27 mouse cellular contexts compared by ENCODE assay signal in genomic region chr15:102483136-102483535, GRCm38 (mm10). TPM values are rescaled to one million over a fixed set of nuclear protein-coding genes. Genes with fewer than 3 reads are reported as not detected.
DNase-seq lines count a peak whose midpoint lies in the region; ATAC-seq lines count a peak whose summit lies in the region.
"Had no signal": no experiment of that assay in that cellular context is flagged by ENCODE, and none has a peak within 500 bp of the region (broad histone marks: within the 10 kb centered on the region; RNA-seq: fewer than 3 reads in every experiment).

No protein-coding gene starts in this region.

- peaks cover 92% of the 10 kb centered on the region for H3K36me3 ChIP-seq in heart, embryonic 13.5 days
- H3K36me3 ChIP-seq in heart, embryonic 10.5 days, result peaks cover 96% of the 10 kb centered on the region
- peaks cover 31% of the 10 kb centered on the region for H3K36me3 ChIP-seq in forebrain, embryonic 11.5 days (ENCODE audit: control insufficient read depth, insufficient read depth, low read length)

- peak overlapping the region; percentile 32 for H3K4me2 ChIP-seq in heart, embryonic 13.5 days
- H3K4me2 ChIP-seq in forebrain, embryonic 11.5 days (ENCODE audit: low read depth, low read length, severe bottlenecking), result no peak overlapping the region
- H3K4me2 ChIP-seq: embryonic facial prominence, embryonic 13.5 days; forebrain, embryonic 13.5 days; hindbrain, embryonic 14.5 days; intestine, embryonic 15.5 days had no signal

- H3K4me3 ChIP-seq in heart, embryonic 13.5 days, result no peak overlapping the region
- no peak overlapping the region for H3K4me3 ChIP-seq in heart, embryonic 10.5 days
- no peak overlapping the region for H3K4me3 ChIP-seq in forebrain, embryonic 11.5 days (ENCODE audit: low read depth, low read length)
- H3K4me3 ChIP-seq: embryonic facial prominence, embryonic 13.5 days; forebrain, embryonic 13.5 days; hindbrain, embryonic 10.5 days; intestine, embryonic 15.5 days had no signal

- ATAC-seq in heart, embryonic 13.5 days (ENCODE audit: extremely low read depth, insufficient number of reproducible peaks, low FRiP score, low TSS enrichment), result no peak
- ATAC-seq in forebrain, embryonic 11.5 days (replicated peaks; ENCODE audit: low FRiP score), result no peak
- ATAC-seq: activated CD4-positive, CD25-positive, alpha-beta regulatory T cell, adult 4 months; CD4-positive, CD25-positive, alpha-beta regulatory T cell, adult 4 months; forebrain, embryonic 13.5 days; forebrain, postnatal 0 days; intestine, embryonic 15.5 days; Patski had no signal

- no peaks in the 10 kb centered on the region for H3K9me3 ChIP-seq in heart, embryonic 13.5 days
- no peaks in the 10 kb centered on the region for H3K9me3 ChIP-seq in heart, embryonic 10.5 days
- no peaks in the 10 kb centered on the region for H3K9me3 ChIP-seq in forebrain, embryonic 11.5 days (ENCODE audit: control insufficient read depth, low read length)
- H3K9me3 ChIP-seq: embryonic facial prominence, embryonic 13.5 days; forebrain, embryonic 13.5 days; hindbrain, embryonic 10.5 days; intestine, embryonic 15.5 days had no signal

- no peak overlapping the region for H3K9ac ChIP-seq in heart, embryonic 13.5 days
- H3K9ac ChIP-seq in forebrain, embryonic 11.5 days (ENCODE audit: low read length), result no peak overlapping the region
- H3K9ac ChIP-seq: embryonic facial prominence, embryonic 13.5 days; forebrain, embryonic 13.5 days; forebrain, postnatal 0 days; hindbrain, embryonic 14.5 days; intestine, embryonic 15.5 days had no signal

- intact Hi-C loops in heart, postnatal 14 days (cut with DNase I), result no loop called here

- H3K4me1 ChIP-seq in heart, embryonic 13.5 days, result peaks cover 33% of the 10 kb centered on the region
- H3K4me1 ChIP-seq in heart, embryonic 10.5 days, result peaks cover 14% of the 10 kb centered on the region; the same call in 1 of the 2 replicates
- H3K4me1 ChIP-seq in forebrain, embryonic 11.5 days (replicated peaks; ENCODE audit: control insufficient read depth, insufficient read depth, low read length), result no peaks in the 10 kb centered on the region
- H3K4me1 ChIP-seq: embryonic facial prominence, embryonic 13.5 days; forebrain, embryonic 13.5 days; hindbrain, embryonic 10.5 days; intestine, embryonic 15.5 days had no signal

- WGBS in heart, embryonic 13.5 days, result 44% methylated on average over 3 of the region's 3 CpGs
- 58% methylated on average over 3 of the region's 3 CpGs for WGBS in heart, embryonic 10.5 days
- 95% methylated on average over 3 of the region's 3 CpGs for WGBS in forebrain, embryonic 11.5 days

- DNase-seq in heart, adult 11 months, result peak; percentile 87
- DNase-seq in heart, postnatal 14 days, result no peak
- DNase-seq in heart, embryonic 10.5 days (ENCODE audit: low spot score), result no peak
- peak; percentile 71 for DNase-seq in retina, adult 2 months (ENCODE audit: low read depth, low spot score)
- DNase-seq in retina, embryonic 14.5 days (ENCODE audit: low spot score), result no peak
- DNase-seq in forebrain, embryonic 11.5 days (ENCODE audit: low spot score), result no peak
- no peak for DNase-seq in thymus, postnatal 25 days
- DNase-seq: adrenal gland, postnatal 14 days; B cell, adult 2 months; cerebellum, adult 11-12 months; cerebellum, adult 9-10 months; cerebellum, postnatal 36 days; forebrain, postnatal 0 days; gastrocnemius, postnatal 14 days; kidney, adult 18-20 months had no signal

- H3K27me3 ChIP-seq in heart, embryonic 13.5 days (replicated peaks), result no peaks in the 10 kb centered on the region
- H3K27me3 ChIP-seq in heart, embryonic 10.5 days (ENCODE audit: insufficient read depth, poor library complexity, severe bottlenecking), result no peaks in the 10 kb centered on the region
- H3K27me3 ChIP-seq in forebrain, embryonic 11.5 days (ENCODE audit: control insufficient read depth, insufficient read depth, low read length), result no peaks in the 10 kb centered on the region
- H3K27me3 ChIP-seq: embryonic facial prominence, embryonic 13.5 days; forebrain, embryonic 13.5 days; intestine, embryonic 15.5 days; Patski had no signal

- peak overlapping the region; percentile 65 for H3K27ac ChIP-seq in heart, embryonic 13.5 days (replicated peaks)
- H3K27ac ChIP-seq in heart, embryonic 10.5 days, result no peak overlapping the region
- no peak overlapping the region for H3K27ac ChIP-seq in forebrain, embryonic 11.5 days (ENCODE audit: low read depth, low read length)
- H3K27ac ChIP-seq: embryonic facial prominence, embryonic 13.5 days; forebrain, embryonic 13.5 days; hindbrain, embryonic 10.5 days; hindbrain, embryonic 14.5 days; intestine, embryonic 15.5 days had no signal

RNA-seq across cellular contexts. Expression of gene Pcbp2, which starts 12.8 kb away (rescaled TPM):
- total RNA-seq in heart, postnatal 14 days (2021), result 100 to 1,000 TPM; 479 to 482 TPM
- polyA plus RNA-seq in heart, embryonic 13.5 days (2015; fragmentation: Nextera tagmentation; extraction: Ambion mirVana), result 141 and 142 TPM in 2 replicates
- polyA plus RNA-seq in heart, embryonic 10.5 days (2016; fragmentation: Nextera tagmentation; extraction: Ambion mirVana), result 143 and 183 TPM in 2 replicates
- 236 and 247 TPM in 2 replicates for polyA plus RNA-seq in forebrain, embryonic 11.5 days (2014; fragmentation: Nextera tagmentation; extraction: Ambion mirVana)

RNA-seq across cellular contexts. Expression of gene Gm10337, which starts 20.4 kb away (rescaled TPM):
- not detected for total RNA-seq in heart, postnatal 14 days (2021)
- polyA plus RNA-seq in heart, embryonic 13.5 days (2015; fragmentation: Nextera tagmentation; extraction: Ambion mirVana), result 4.2 TPM in 1 of 2 replicates, not detected in the other
- not detected in 2 replicates for polyA plus RNA-seq in heart, embryonic 10.5 days (2016; fragmentation: Nextera tagmentation; extraction: Ambion mirVana)
- polyA plus RNA-seq in forebrain, embryonic 11.5 days (2014; fragmentation: Nextera tagmentation; extraction: Ambion mirVana), result 15.6 TPM in 1 of 2 replicates, not detected in the other
- total RNA-seq: adrenal gland, adult 18-20 months; adrenal gland, postnatal 14 days; forebrain, postnatal 0 days; gastrocnemius, adult 18-20 months; gastrocnemius, postnatal 14 days had no signal
- polyA plus RNA-seq: activated CD4-positive, CD25-positive, alpha-beta regulatory T cell, adult 4 months; CD4-positive, CD25-positive, alpha-beta regulatory T cell, adult 4 months; gonadal fat pad, adult 2 months; intestine, embryonic 15.5 days had no signal

RNA-seq across cellular contexts. Expression of gene Prr13, which starts 24.3 kb away (rescaled TPM):
- 10 to 100 TPM; 21.1 to 21.7 TPM for total RNA-seq in heart, postnatal 14 days (2021)
- polyA plus RNA-seq in heart, embryonic 13.5 days (2015; fragmentation: Nextera tagmentation; extraction: Ambion mirVana), result 93.9 and 102 TPM in 2 replicates
- 82.8 and 101 TPM in 2 replicates for polyA plus RNA-seq in heart, embryonic 10.5 days (2016; fragmentation: Nextera tagmentation; extraction: Ambion mirVana)
- 87.9 and 97.2 TPM in 2 replicates for polyA plus RNA-seq in forebrain, embryonic 11.5 days (2014; fragmentation: Nextera tagmentation; extraction: Ambion mirVana)

RNA-seq across cellular contexts. Expression of gene Map3k12, which starts 33.7 kb away (rescaled TPM):
- 1 to 10 TPM; 4.7 to 4.8 TPM for total RNA-seq in heart, postnatal 14 days (2021)
- 10.8 and 11.6 TPM in 2 replicates for polyA plus RNA-seq in heart, embryonic 13.5 days (2015; fragmentation: Nextera tagmentation; extraction: Ambion mirVana)
- 17.9 and 19.7 TPM in 2 replicates for polyA plus RNA-seq in heart, embryonic 10.5 days (2016; fragmentation: Nextera tagmentation; extraction: Ambion mirVana)
- polyA plus RNA-seq in forebrain, embryonic 11.5 days (2014; fragmentation: Nextera tagmentation; extraction: Ambion mirVana), result 25.4 and 28.4 TPM in 2 replicates

RNA-seq across cellular contexts. Expression of gene Tarbp2, which starts 34.9 kb away (rescaled TPM):
- 10 to 100 TPM; 38.4 to 46.8 TPM for total RNA-seq in heart, postnatal 14 days (2021)
- polyA plus RNA-seq in heart, embryonic 13.5 days (2015; fragmentation: Nextera tagmentation; extraction: Ambion mirVana), result 94.6 and 103 TPM in 2 replicates
- 127 and 140 TPM in 2 replicates for polyA plus RNA-seq in heart, embryonic 10.5 days (2016; fragmentation: Nextera tagmentation; extraction: Ambion mirVana)
- 98.9 and 109 TPM in 2 replicates for polyA plus RNA-seq in forebrain, embryonic 11.5 days (2014; fragmentation: Nextera tagmentation; extraction: Ambion mirVana)

Comparison
In these comparisons a context has a peak if more than half of its experiments do, and no peak if none do; other contexts are left out.
1. DNase-seq: peak in heart, adult 11 months (single experiment) and retina, adult 2 months (single experiment); none in heart, postnatal 14 days (0 of 2), heart, embryonic 10.5 days (single experiment), retina, embryonic 14.5 days (single experiment), forebrain, embryonic 11.5 days (single experiment) and thymus, postnatal 25 days (single experiment).